21 mouse cellular contexts compared by ENCODE assay signal in the genomic region with DNA sequence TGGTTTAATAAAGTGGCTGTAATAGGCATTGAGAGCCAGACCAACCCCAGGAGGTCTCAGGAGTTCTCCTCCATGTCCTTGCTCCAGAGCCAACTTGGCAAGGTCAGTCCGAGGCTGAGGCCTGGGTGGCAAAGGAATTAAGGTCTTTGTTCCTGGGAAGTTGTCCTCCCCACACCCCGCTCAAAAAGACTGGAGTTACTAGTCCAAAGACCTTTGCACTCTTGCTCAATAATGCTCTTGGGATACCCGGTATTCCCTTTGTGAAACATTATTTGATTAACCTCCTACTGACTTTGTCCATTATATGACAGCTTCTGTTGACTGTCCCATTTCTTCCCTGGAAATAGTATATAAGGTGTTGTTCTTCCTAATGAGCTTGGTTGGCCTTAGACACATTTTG.
DNase-seq lines count a peak whose midpoint lies in the region; ATAC-seq and TF ChIP-seq lines count a peak whose summit lies in the region.
"Had no signal": no experiment of that assay in that cellular context is flagged by ENCODE, and none has a peak within 500 bp of the region (broad histone marks: within the 10 kb centered on the region; RNA-seq: fewer than 3 reads in every experiment).

No protein-coding gene starts in this region.

- no peak for TF ChIP-seq CTCF in intestine, postnatal 0 days (IDR thresholded peaks at IDR 0.05; ENCODE audit: low read depth)
- TF ChIP-seq CTCF in liver, embryonic 14.5 days (IDR thresholded peaks at IDR 0.05; ENCODE audit: low read depth), result no peak

- H3K9ac ChIP-seq in intestine, embryonic 16.5 days (ENCODE audit: low read depth, low read length), result no peak overlapping the region
- no peak overlapping the region for H3K9ac ChIP-seq in intestine, postnatal 0 days (ENCODE audit: low read depth, low read length)
- no peak overlapping the region for H3K9ac ChIP-seq in kidney, embryonic 15.5 days
- H3K9ac ChIP-seq in liver, embryonic 14.5 days (replicated peaks), result no peak overlapping the region
- H3K9ac ChIP-seq: forebrain, embryonic 13.5 days; forebrain, postnatal 0 days; heart, embryonic 15.5 days; hindbrain, embryonic 13.5 days had no signal

- no peak overlapping the region for H3K4me2 ChIP-seq in intestine, embryonic 16.5 days (ENCODE audit: low read depth, low read length)
- no peak overlapping the region for H3K4me2 ChIP-seq in intestine, postnatal 0 days (replicated peaks; ENCODE audit: low read depth)
- H3K4me2 ChIP-seq in kidney, embryonic 15.5 days, result no peak overlapping the region
- no peak overlapping the region for H3K4me2 ChIP-seq in liver, embryonic 14.5 days (ENCODE audit: low read depth)
- H3K4me2 ChIP-seq: forebrain, embryonic 13.5 days; heart, embryonic 11.5 days; heart, embryonic 15.5 days; hindbrain, embryonic 13.5 days had no signal

- no peaks in the 10 kb centered on the region for H3K27me3 ChIP-seq in intestine, embryonic 16.5 days (replicated peaks; ENCODE audit: control insufficient read depth, insufficient read depth, low read length)
- no peaks in the 10 kb centered on the region for H3K27me3 ChIP-seq in intestine, postnatal 0 days (replicated peaks; ENCODE audit: control insufficient read depth, insufficient read depth, low read length)
- no peaks in the 10 kb centered on the region for H3K27me3 ChIP-seq in kidney, embryonic 15.5 days
- H3K27me3 ChIP-seq in liver, embryonic 14.5 days (ENCODE audit: control insufficient read depth, insufficient read depth, low read length), result no peaks in the 10 kb centered on the region
- H3K27me3 ChIP-seq: forebrain, embryonic 13.5 days; heart, embryonic 15.5 days; hindbrain, embryonic 13.5 days had no signal

- no peak overlapping the region for H3K4me3 ChIP-seq in intestine, embryonic 16.5 days (ENCODE audit: low read length)
- H3K4me3 ChIP-seq in intestine, postnatal 0 days (ENCODE audit: low read depth, low read length), result no peak overlapping the region
- H3K4me3 ChIP-seq in kidney, embryonic 15.5 days (replicated peaks), result no peak overlapping the region
- no peak overlapping the region for H3K4me3 ChIP-seq in liver, embryonic 14.5 days (ENCODE audit: insufficient read depth in 1 of 2, low read depth in 2 of 2, low read length in 2 of 2)
- H3K4me3 ChIP-seq: embryonic facial prominence, embryonic 10.5 days; forebrain, embryonic 13.5 days; heart, adult 2 months; heart, embryonic 15.5 days; hindbrain, embryonic 13.5 days had no signal

- no peaks in the 10 kb centered on the region for H3K9me3 ChIP-seq in intestine, embryonic 16.5 days (ENCODE audit: control insufficient read depth, low read length)
- H3K9me3 ChIP-seq in intestine, postnatal 0 days (ENCODE audit: control insufficient read depth), result no peaks in the 10 kb centered on the region
- H3K9me3 ChIP-seq in kidney, embryonic 15.5 days (replicated peaks), result no peaks in the 10 kb centered on the region
- H3K9me3 ChIP-seq in liver, embryonic 14.5 days (ENCODE audit: control insufficient read depth, low read length), result no peaks in the 10 kb centered on the region
- H3K9me3 ChIP-seq: embryonic facial prominence, embryonic 10.5 days; forebrain, embryonic 13.5 days; heart, embryonic 15.5 days; hindbrain, embryonic 13.5 days had no signal

- no peaks in the 10 kb centered on the region for H3K36me3 ChIP-seq in intestine, embryonic 16.5 days (ENCODE audit: control insufficient read depth, insufficient read depth, low read length)
- H3K36me3 ChIP-seq in intestine, postnatal 0 days (ENCODE audit: control insufficient read depth, insufficient read depth), result no peaks in the 10 kb centered on the region
- H3K36me3 ChIP-seq in kidney, embryonic 15.5 days, result no peaks in the 10 kb centered on the region
- H3K36me3 ChIP-seq in liver, embryonic 14.5 days (replicated peaks; ENCODE audit: control insufficient read depth, insufficient read depth, low read depth), result no peaks in the 10 kb centered on the region
- H3K36me3 ChIP-seq: embryonic facial prominence, embryonic 10.5 days; G1E; heart, embryonic 15.5 days; hindbrain, embryonic 13.5 days had no signal

- no peak overlapping the region for H3K27ac ChIP-seq in intestine, embryonic 16.5 days (ENCODE audit: low read length)
- no peak overlapping the region for H3K27ac ChIP-seq in intestine, postnatal 0 days (ENCODE audit: low read depth, low read length)
- no peak overlapping the region for H3K27ac ChIP-seq in kidney, embryonic 15.5 days
- no peak overlapping the region for H3K27ac ChIP-seq in liver, embryonic 14.5 days
- H3K27ac ChIP-seq: embryonic facial prominence, embryonic 10.5 days; forebrain, embryonic 13.5 days; heart, adult 2 months; heart, embryonic 15.5 days; hindbrain, embryonic 13.5 days had no signal

- 64% methylated on average over 3 of the region's 3 CpGs for WGBS in intestine, embryonic 16.5 days
- WGBS in intestine, postnatal 0 days, result 49% methylated on average over 3 of the region's 3 CpGs
- WGBS in kidney, embryonic 15.5 days, result 84% methylated on average over 3 of the region's 3 CpGs
- 36% methylated on average over 3 of the region's 3 CpGs for WGBS in liver, embryonic 14.5 days (ENCODE audit: insufficient replicate concordance)

- TF ChIP-seq EP300 in liver, embryonic 14.5 days (IDR thresholded peaks at IDR 0.05; ENCODE audit: low read depth), result no peak

- H3K4me1 ChIP-seq in intestine, embryonic 16.5 days (ENCODE audit: control insufficient read depth, insufficient read depth, low read length), result no peaks in the 10 kb centered on the region
- H3K4me1 ChIP-seq in intestine, postnatal 0 days (replicated peaks; ENCODE audit: control insufficient read depth, insufficient read depth, low read length), result no peaks in the 10 kb centered on the region
- no peaks in the 10 kb centered on the region for H3K4me1 ChIP-seq in kidney, embryonic 15.5 days
- H3K4me1 ChIP-seq in liver, embryonic 14.5 days (replicated peaks; ENCODE audit: control insufficient read depth in 2 of 2, insufficient read depth in 2 of 2, low read length in 1 of 2), result no peaks in the 10 kb centered on the region
- H3K4me1 ChIP-seq: embryonic facial prominence, embryonic 10.5 days; forebrain, embryonic 13.5 days; heart, embryonic 15.5 days; hindbrain, embryonic 13.5 days had no signal

- peak; percentile 16 for DNase-seq in adrenal gland, adult 2 months
- DNase-seq in adrenal gland, postnatal 25 days, result no peak
- DNase-seq in kidney, adult 8-10 months, result peak; percentile 36 to 41
- peak; percentile 2 to 12 (median 7) for DNase-seq in liver, embryonic 14.5 days (ENCODE audit: low read depth in 3 of 3, low spot score in 3 of 3)
- no peak for DNase-seq in liver
- DNase-seq: B cell, adult 2 months; cerebellum, postnatal 10 days; forebrain, postnatal 0 days; gastrocnemius, postnatal 14 days; heart, adult 2 months; heart, postnatal 14 days had no signal

- 0 out of 2 replicates have a peak, but pooled peaks have one; percentile 31 for ATAC-seq in intestine, embryonic 16.5 days
- no peak for ATAC-seq in intestine, postnatal 0 days
- ATAC-seq in kidney, embryonic 15.5 days (replicated peaks; ENCODE audit: low FRiP score), result no peak
- no peak for ATAC-seq in liver, embryonic 14.5 days (ENCODE audit: insufficient read depth)
- ATAC-seq: CD4-positive, CD25-positive, alpha-beta regulatory T cell, adult 4 months; forebrain, postnatal 0 days had no signal

Comparison
In these comparisons a context has a peak if more than half of its experiments do, and no peak if none do; other contexts are left out.
1. DNase-seq: peak in adrenal gland, adult 2 months (single experiment), kidney, adult 8-10 months (2 of 2) and liver, embryonic 14.5 days (3 of 3); none in adrenal gland, postnatal 25 days (single experiment) and liver (single experiment).